Mouse (Mus musculus) stomach, embryonic 14.5 days (tissue): ENCODE measurements at regions not wholly inside any gene's neighbourhood (a gene's known extent, or its start where the extent isn't known, plus 50 kb on each side); places are given as distances from the start of the nearest gene placed in this dataset.

ENCODE experiments used
- ATAC-seq: fragments of 200-750 bp; cut with Nextera tagmentation; 2 replicates; pipeline ENCODE4 v1.8.0; 2017; ENCODE audit warnings: low read depth, moderate TSS enrichment; ENCODE audit not compliant: insufficient number of reproducible peaks, insufficient read depth, low FRiP score
- H3K27ac ChIP-seq: fragments of 300-500 bp; sonication (generic); 2 replicates; pipeline ENCODE4 v1.5.1; 2014; ENCODE audit warnings: mild to moderate bottlenecking, low read length, moderate library complexity, mixed read lengths
- H3K27me3 ChIP-seq: fragments of 300-500 bp; sonication (generic); 2 replicates; pipeline ENCODE4 v1.6.1; 2014; ENCODE audit warnings: low read length, control low read depth, mixed read lengths; ENCODE audit not compliant: control insufficient read depth, insufficient read depth
- H3K36me3 ChIP-seq: fragments of 300-500 bp; sonication (generic); 2 replicates; pipeline ENCODE4 v1.6.1; 2014; ENCODE audit warnings: mild to moderate bottlenecking, control low read depth, low read length, moderate library complexity, mixed read lengths; ENCODE audit not compliant: control insufficient read depth, insufficient read depth
- H3K4me1 ChIP-seq: fragments of 300-500 bp; sonication (generic); 2 replicates; pipeline ENCODE4 v1.6.1; 2014; ENCODE audit warnings: low read length, control low read depth, mixed read lengths; ENCODE audit not compliant: control insufficient read depth, insufficient read depth
- H3K4me2 ChIP-seq: fragments of 300-500 bp; sonication (generic); replicated peaks from 2 replicates; pipeline ENCODE4 v1.6.1; 2014; ENCODE audit warnings: low read depth, low read length, control low read depth
- H3K4me3 ChIP-seq: fragments of 300-500 bp; sonication (generic); 2 replicates; pipeline ENCODE4 v1.5.1; 2014; ENCODE audit warnings: low read depth, low read length, control low read depth
- H3K9ac ChIP-seq: fragments of 300-500 bp; sonication (generic); replicated peaks from 2 replicates; pipeline ENCODE4 v1.6.1; 2014; ENCODE audit warnings: low read depth, mild to moderate bottlenecking, control low read depth, low read length, moderate library complexity, mixed read lengths
- H3K9me3 ChIP-seq: fragments of 300-500 bp; sonication (generic); 2 replicates; pipeline ENCODE4 v1.6.1; 2016; ENCODE audit warnings: low read depth, low read length, control low read depth; ENCODE audit not compliant: control insufficient read depth
- WGBS: fragments of 180-500 bp; shearing (Covaris S2); extraction: QIAGEN DNeasy Blood & Tissue Kit; methylation state at CpG from one replicate; pipeline ENCODE4 v1.1.7; 2014; 5-methylcytosine and 5-hydroxymethylcytosine counted together

DNA sequence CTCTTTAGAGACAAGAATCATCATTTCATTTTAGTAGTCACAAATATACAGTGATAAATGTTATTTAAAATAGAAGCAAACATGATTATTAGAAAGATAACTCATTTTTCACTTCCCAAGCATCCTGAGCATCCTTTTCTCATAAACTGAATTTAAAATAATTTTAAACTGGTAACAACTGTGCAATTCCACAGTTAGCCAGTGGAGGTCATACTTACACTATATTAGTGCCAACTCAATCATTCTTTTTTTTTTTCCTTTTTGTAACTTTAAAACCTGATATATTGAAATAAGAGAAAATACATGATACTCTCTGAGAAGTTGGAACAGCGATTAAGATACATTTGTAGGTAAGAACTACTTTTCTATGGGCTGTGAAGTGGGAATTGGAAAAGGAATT lies 113.2 kb upstream of the Gm17509 start:
- no peak overlapping the region for H3K9ac ChIP-seq
- 17% methylated on average over 1 of the region's 1 CpGs for WGBS
- no peaks in the 10 kb centered on the region for H3K27me3 ChIP-seq
- H3K9me3 ChIP-seq, result no peaks in the 10 kb centered on the region
- no peaks in the 10 kb centered on the region for H3K4me1 ChIP-seq
- ATAC-seq, result no peak
- no peak overlapping the region for H3K4me2 ChIP-seq
- H3K36me3 ChIP-seq, result no peaks in the 10 kb centered on the region
- no peak overlapping the region for H3K27ac ChIP-seq
- no peak overlapping the region for H3K4me3 ChIP-seq

DNA sequence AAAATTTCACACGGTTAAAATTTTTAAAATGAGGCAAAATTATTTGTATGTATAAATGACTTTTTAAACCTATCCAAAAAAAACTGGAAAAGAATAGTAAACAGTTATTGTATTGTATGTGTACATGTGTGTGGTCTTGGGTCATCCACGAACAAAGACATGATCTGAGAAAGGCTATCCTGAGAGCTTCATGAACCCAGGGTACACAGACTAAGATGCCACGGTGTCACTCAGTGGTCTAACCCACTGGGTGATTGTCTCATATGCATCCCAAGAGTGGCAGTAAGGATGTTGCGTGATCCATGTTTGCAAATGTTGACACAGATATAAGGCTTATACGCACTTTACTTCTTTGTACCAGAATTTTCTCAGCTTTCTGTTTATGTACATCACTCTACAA lies 113.7 kb upstream of the Gm17509 start:
- no peak overlapping the region for H3K4me2 ChIP-seq
- H3K9me3 ChIP-seq, result no peaks in the 10 kb centered on the region
- H3K36me3 ChIP-seq, result no peaks in the 10 kb centered on the region
- no peak overlapping the region for H3K9ac ChIP-seq
- H3K27me3 ChIP-seq, result no peaks in the 10 kb centered on the region
- WGBS, result 79% methylated on average over 5 of the region's 5 CpGs
- ATAC-seq, result no peak
- no peak overlapping the region for H3K27ac ChIP-seq
- no peak overlapping the region for H3K4me3 ChIP-seq
- H3K4me1 ChIP-seq, result no peaks in the 10 kb centered on the region

DNA sequence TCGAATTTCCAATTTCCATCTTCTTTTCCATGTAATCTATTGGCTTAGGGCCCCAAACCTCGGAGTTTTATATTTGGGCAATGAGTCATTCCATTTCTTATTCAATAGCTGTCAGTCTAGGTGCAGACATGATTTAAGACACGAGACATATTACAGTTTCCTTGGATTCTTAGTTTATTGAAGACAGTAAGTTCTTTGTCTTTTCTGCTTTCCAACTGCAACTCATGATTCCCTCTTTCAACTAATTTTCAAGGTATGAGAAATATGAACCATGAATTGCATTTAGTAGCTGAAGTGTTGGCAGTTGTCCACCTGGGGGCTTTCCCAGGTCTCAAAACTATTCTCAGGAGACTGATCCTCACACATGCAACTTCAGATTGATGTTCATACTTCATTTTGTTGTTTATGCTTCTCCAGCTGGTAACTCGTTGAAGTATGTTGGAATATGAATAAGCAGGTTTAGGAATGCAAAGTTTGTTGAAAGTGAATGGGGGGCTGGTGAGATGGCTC lies 160.3 kb upstream of the Gm17509 start:
- H3K9me3 ChIP-seq, result no peaks in the 10 kb centered on the region
- no peaks in the 10 kb centered on the region for H3K27me3 ChIP-seq
- WGBS, result 65% methylated on average over 4 of the region's 4 CpGs
- no peak overlapping the region for H3K9ac ChIP-seq
- no peak overlapping the region for H3K4me2 ChIP-seq
- H3K36me3 ChIP-seq, result no peaks in the 10 kb centered on the region
- ATAC-seq, result no peak
- H3K4me3 ChIP-seq, result no peak overlapping the region
- no peak overlapping the region for H3K27ac ChIP-seq
- H3K4me1 ChIP-seq, result no peaks in the 10 kb centered on the region

- no peak overlapping the region for H3K27ac ChIP-seq
- 81% methylated on average over 12 of the region's 12 CpGs for WGBS
- no peaks in the 10 kb centered on the region for H3K4me1 ChIP-seq
- no peak overlapping the region for H3K4me2 ChIP-seq
- H3K4me3 ChIP-seq, result no peak overlapping the region
- H3K27me3 ChIP-seq, result no peaks in the 10 kb centered on the region
- H3K36me3 ChIP-seq, result no peaks in the 10 kb centered on the region
- H3K9ac ChIP-seq, result no peak overlapping the region
- no peaks in the 10 kb centered on the region for H3K9me3 ChIP-seq
- no peak for ATAC-seq
Observed at GRCm38 (mm10) chr13:117383480-117384137, 162.7 kb upstream of the Gm17509 start.

DNA sequence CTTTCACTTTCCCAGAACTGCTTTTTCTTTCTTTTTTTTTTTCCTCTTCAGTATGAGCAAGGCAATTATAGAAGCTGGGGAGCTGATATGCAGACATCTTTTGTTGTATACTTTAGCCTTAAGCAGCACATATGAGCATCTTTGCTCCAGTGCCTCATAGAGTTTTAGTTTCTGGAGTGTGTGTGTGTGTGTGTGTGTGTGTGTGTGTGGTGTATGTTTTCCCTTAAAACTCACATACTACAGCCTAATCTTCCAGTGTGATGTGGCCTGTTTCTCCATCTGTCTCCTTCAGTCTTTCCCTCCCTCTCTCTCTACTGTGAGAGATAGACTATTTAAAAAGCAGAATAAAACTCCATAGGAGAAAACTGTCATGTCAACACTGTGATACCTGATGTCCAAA lies 169.4 kb upstream of the Gm17509 start:
- no peak; the same call in 1 of the 2 replicates for ATAC-seq
- no peak overlapping the region for H3K4me3 ChIP-seq
- no peak overlapping the region for H3K9ac ChIP-seq
- peak overlapping the region; percentile 27; the same call in 1 of the 2 replicates for H3K27ac ChIP-seq
- no peaks in the 10 kb centered on the region for H3K9me3 ChIP-seq
- no peak overlapping the region for H3K4me2 ChIP-seq
- H3K4me1 ChIP-seq, result no peaks in the 10 kb centered on the region
- H3K36me3 ChIP-seq, result no peaks in the 10 kb centered on the region
- no peaks in the 10 kb centered on the region for H3K27me3 ChIP-seq

- Histone ChIP-seq H3K9ac (no peak overlapping the region), H3K27me3 (no peaks in the 10 kb centered on the region), H3K9me3 (no peaks in the 10 kb centered on the region), H3K36me3 (no peaks in the 10 kb centered on the region), H3K4me1 (no peaks in the 10 kb centered on the region), H3K27ac (no peak overlapping the region), H3K4me2 (no peak overlapping the region), H3K4me3 (no peak overlapping the region)
- ATAC-seq, result no peak
- 10% methylated on average over 1 of the region's 1 CpGs for WGBS
Observed at GRCm38 (mm10) chr13:117393488-117393887, 172.6 kb upstream of the Gm17509 start.

DNA sequence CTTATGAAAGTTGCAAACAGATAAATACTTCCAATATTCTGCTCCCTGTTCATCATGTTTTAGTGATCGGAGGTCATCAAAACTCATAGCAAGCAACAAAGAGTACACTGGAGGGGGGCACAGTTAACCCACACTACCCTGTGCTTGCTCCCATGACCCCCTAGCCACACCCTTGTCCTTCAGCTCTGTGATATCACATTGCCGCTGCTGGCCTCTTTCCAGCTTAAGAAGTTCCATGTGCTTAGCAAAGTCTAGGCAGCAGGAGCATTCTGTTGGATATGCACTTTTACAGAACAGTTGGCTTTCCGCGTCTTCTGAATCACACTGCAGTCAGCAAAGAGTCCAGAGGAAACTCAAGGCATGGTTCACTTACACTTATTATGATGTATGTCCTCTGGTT lies 180.4 kb upstream of the Gm17509 start:
- WGBS, result 58% methylated on average over 4 of the region's 4 CpGs
- no peaks in the 10 kb centered on the region for H3K9me3 ChIP-seq
- H3K9ac ChIP-seq, result no peak overlapping the region
- H3K4me2 ChIP-seq, result no peak overlapping the region
- H3K4me3 ChIP-seq, result no peak overlapping the region
- no peaks in the 10 kb centered on the region for H3K27me3 ChIP-seq
- no peaks in the 10 kb centered on the region for H3K36me3 ChIP-seq
- no peaks in the 10 kb centered on the region for H3K4me1 ChIP-seq
- H3K27ac ChIP-seq, result no peak overlapping the region
- peak; percentile 49; the same call in 1 of the 2 replicates for ATAC-seq

DNA sequence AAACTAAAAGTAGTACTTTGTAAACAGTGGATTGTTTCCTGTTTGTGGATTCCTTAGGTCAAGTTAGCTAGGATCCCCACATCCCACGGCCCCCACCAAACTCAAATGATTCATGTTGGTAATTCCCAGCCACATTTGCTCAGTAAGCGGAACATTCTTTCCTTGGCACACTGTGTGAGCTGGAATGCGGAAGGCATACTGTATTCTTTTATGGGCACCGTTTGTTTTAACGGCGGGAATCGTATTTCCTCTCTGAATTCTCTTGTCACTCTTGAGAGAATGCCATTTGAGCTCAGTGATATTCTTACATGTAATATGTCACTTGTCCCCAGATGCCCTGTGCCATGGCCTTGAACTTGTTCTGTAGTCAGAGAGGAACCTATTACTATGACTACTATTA lies 189.1 kb upstream of the Gm17509 start:
- Histone ChIP-seq H3K27me3 (no peaks in the 10 kb centered on the region), H3K36me3 (no peaks in the 10 kb centered on the region), H3K27ac (no peak overlapping the region), H3K9ac (no peak overlapping the region), H3K4me3 (no peak overlapping the region), H3K4me2 (no peak overlapping the region), H3K4me1 (no peaks in the 10 kb centered on the region), H3K9me3 (no peaks in the 10 kb centered on the region)
- ATAC-seq, result no peak
- 68% methylated on average over 7 of the region's 7 CpGs for WGBS

DNA sequence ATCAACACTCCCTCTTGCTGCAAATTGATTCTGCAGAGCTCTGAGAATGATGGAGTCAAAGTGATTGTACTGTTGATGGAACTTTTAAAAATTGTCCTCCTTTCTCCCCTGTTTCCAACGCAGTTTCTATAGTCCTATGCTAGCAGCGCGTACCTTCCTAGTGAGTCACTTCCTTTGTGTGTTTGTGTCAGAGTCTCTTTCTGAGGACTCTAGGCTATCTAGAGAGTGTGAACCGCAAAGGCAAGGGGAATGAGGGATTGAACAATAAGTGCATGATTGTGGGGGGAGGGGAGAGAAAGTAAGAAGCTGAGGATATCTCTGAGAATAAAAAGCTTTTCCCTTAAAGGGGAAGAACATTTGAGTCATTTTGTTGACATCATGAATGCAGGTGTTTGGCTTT lies 188.5 kb upstream of the Hcn1 start:
- WGBS, result 75% methylated on average over 4 of the region's 4 CpGs
- ATAC-seq, result no peak
- no peak overlapping the region for H3K4me3 ChIP-seq
- no peaks in the 10 kb centered on the region for H3K27me3 ChIP-seq
- H3K9me3 ChIP-seq, result no peaks in the 10 kb centered on the region
- no peak overlapping the region for H3K27ac ChIP-seq
- H3K4me2 ChIP-seq, result no peak overlapping the region
- no peak overlapping the region for H3K9ac ChIP-seq
- H3K36me3 ChIP-seq, result no peaks in the 10 kb centered on the region
- no peaks in the 10 kb centered on the region for H3K4me1 ChIP-seq
